Mouse (Mus musculus): ENCODE measurements around the gene Tdrd7. TPM values are rescaled to one million over a fixed set of nuclear protein-coding genes. Genes with fewer than 3 reads are reported as not detected.
A peak's percentile ranks its signal among the peaks of the same experiment; 100 is the strongest.

Tdrd7 gene
- total and polyA plus RNA-seq, 3 experiments, result 6.2 to 12.6 (median 11.2) TPM

- H3K27ac ChIP-seq, result peak overlapping the region; percentile 5; the same call in 1 of the 2 replicates
- H3K27me3 ChIP-seq (ENCODE audit: control insufficient read depth, insufficient read depth, low read length), result no peaks in the 10 kb centered on the region
- no peaks in the 10 kb centered on the region for H3K79me2 ChIP-seq (replicated peaks; ENCODE audit: control insufficient read depth, insufficient read depth, low read length)
- peaks cover 3% of the 10 kb centered on the region for H3K4me1 ChIP-seq (ENCODE audit: control insufficient read depth, insufficient read depth, low read length)
- intact Hi-C loops (cut with DNase I), result loop anchor here (5.0 kb wide), 1 partner anchor 66 kb away; no protein-coding TSS in a partner anchor
- DNase-seq, result peak in 1 of 2 experiments; percentile 30
- no peak overlapping the region for H3K4me3 ChIP-seq
- TF ChIP-seq CTCF (IDR thresholded peaks at IDR 0.05) (0 out of 2 replicates have a peak, but pooled peaks have one; percentile 18), POLR2A (IDR thresholded peaks at IDR 0.05; ENCODE audit: insufficient read depth, low read depth, low read length) (no peak), EP300 (IDR thresholded peaks at IDR 0.05; ENCODE audit: insufficient read depth, low read depth, low read length) (0 out of 2 replicates have a peak, but pooled peaks have one; percentile 37)
- 60% methylated on average over 5 of the region's 5 CpGs for WGBS
- H3K9ac ChIP-seq (ENCODE audit: low read depth, low read length), result no peak overlapping the region
- H3K36me3 ChIP-seq (ENCODE audit: control insufficient read depth, insufficient read depth, low read length), result no peaks in the 10 kb centered on the region
Observed at GRCm38 (mm10) chr4:46008142-46008793, 43.1 kb downstream of the Tdrd7 start.

DNA sequence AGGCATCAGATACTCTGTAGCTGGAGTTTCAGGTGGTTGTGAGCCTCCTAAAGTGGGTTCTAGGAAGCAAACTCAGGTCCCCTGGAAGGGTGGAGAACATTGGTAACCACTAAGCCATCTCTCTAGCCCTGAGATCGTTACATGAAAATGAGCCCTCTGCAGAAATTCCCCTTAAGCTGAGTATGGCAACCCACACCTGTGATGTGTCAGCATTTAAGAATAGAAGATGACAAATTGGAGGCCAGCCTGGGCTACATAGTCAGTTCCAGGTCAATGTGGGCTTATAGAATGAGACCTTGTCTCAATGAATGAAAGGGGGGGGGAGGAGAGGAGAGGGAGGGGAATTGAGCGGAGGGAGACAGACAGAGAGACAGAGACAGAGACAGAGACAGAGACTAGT, 46.6 kb downstream of the Tdrd7 start:
- no peak overlapping the region for H3K4me3 ChIP-seq
- H3K27me3 ChIP-seq (ENCODE audit: control insufficient read depth, insufficient read depth, low read length), result no peaks in the 10 kb centered on the region
- 95% methylated on average over 2 of the region's 2 CpGs for WGBS
- intact Hi-C loops (cut with DNase I), result no loop called here
- TF ChIP-seq POLR2A (IDR thresholded peaks at IDR 0.05; ENCODE audit: insufficient read depth, low read depth, low read length) (no peak), CTCF (IDR thresholded peaks at IDR 0.05) (no peak), EP300 (IDR thresholded peaks at IDR 0.05; ENCODE audit: insufficient read depth, low read depth, low read length) (no peak)
- peaks cover 3% of the 10 kb centered on the region for H3K4me1 ChIP-seq (ENCODE audit: control insufficient read depth, insufficient read depth, low read length)
- H3K9ac ChIP-seq (ENCODE audit: low read depth, low read length), result no peak overlapping the region
- no peak for DNase-seq
- H3K27ac ChIP-seq, result no peak overlapping the region
- no peaks in the 10 kb centered on the region for H3K36me3 ChIP-seq (ENCODE audit: control insufficient read depth, insufficient read depth, low read length)
- H3K79me2 ChIP-seq (replicated peaks; ENCODE audit: control insufficient read depth, insufficient read depth, low read length), result no peaks in the 10 kb centered on the region

DNA sequence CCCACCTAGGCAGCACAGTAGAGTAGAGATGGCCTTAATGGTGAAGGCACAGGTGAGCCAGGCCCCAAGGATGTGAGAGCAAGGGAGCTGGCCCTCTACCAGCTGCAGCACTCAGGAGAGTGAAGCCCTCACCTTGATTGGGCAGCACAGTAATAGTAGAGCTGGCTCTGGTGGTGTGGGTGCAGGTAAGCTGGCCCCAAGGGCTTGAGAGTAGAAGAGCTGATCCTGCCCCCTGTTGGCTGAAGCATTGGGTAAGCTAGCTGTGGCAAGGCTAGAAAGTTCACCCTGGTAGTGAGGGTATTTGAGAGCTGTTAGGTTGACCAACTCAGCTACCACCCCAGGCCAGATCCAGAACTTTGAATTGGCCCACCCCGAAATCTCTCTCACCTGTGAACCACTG, 50.5 kb downstream of the Tdrd7 start:
- H3K4me3 ChIP-seq, result no peak overlapping the region
- 89% methylated on average over 1 of the region's 1 CpGs for WGBS
- H3K79me2 ChIP-seq (replicated peaks; ENCODE audit: control insufficient read depth, insufficient read depth, low read length), result no peaks in the 10 kb centered on the region
- DNase-seq, result no peak
- H3K4me1 ChIP-seq (ENCODE audit: control insufficient read depth, insufficient read depth, low read length), result no peaks in the 10 kb centered on the region
- no peak overlapping the region for H3K27ac ChIP-seq
- TF ChIP-seq CTCF (IDR thresholded peaks at IDR 0.05) (peak; percentile 21; the same call in 1 of the 2 replicates), EP300 (IDR thresholded peaks at IDR 0.05; ENCODE audit: insufficient read depth, low read depth, low read length) (no peak)
- H3K27me3 ChIP-seq (ENCODE audit: control insufficient read depth, insufficient read depth, low read length), result no peaks in the 10 kb centered on the region
- intact Hi-C loops (cut with DNase I), result no loop called here
- H3K9ac ChIP-seq (ENCODE audit: low read depth, low read length), result no peak overlapping the region
- H3K36me3 ChIP-seq (ENCODE audit: control insufficient read depth, insufficient read depth, low read length), result no peaks in the 10 kb centered on the region

DNA sequence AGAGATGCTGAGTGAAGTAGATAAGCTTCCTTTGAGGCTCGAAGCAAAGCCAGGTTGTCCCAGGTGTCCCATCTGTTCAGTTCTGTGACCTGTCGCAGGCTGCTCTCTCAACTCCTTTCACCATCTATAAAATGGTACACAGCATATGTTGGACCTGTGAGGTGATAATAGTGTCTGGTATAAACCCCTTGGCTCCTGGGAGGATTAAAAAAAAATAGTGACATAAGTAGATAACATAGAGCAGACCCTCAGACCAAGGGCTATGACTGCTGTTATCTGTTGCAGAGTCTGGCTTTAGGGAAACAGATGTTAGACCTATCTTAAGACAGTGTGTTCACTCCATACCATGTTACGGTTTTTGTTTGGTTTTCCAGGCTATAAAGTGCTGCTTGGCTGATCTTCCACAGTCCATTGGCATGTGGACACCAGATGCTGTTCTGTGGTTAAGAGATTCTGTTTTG, 57.9 kb downstream of the Tdrd7 start:
- Histone ChIP-seq H3K27me3 (ENCODE audit: control insufficient read depth, insufficient read depth, low read length) (no peaks in the 10 kb centered on the region), H3K27ac (no peak overlapping the region), H3K36me3 (ENCODE audit: control insufficient read depth, insufficient read depth, low read length) (peaks cover 2% of the 10 kb centered on the region; the same call in 1 of the 2 replicates), H3K4me3 (no peak overlapping the region), H3K9ac (ENCODE audit: low read depth, low read length) (no peak overlapping the region), H3K4me1 (ENCODE audit: control insufficient read depth, insufficient read depth, low read length) (no peaks in the 10 kb centered on the region; the same call in 1 of the 2 replicates), H3K79me2 (replicated peaks; ENCODE audit: control insufficient read depth, insufficient read depth, low read length) (no peaks in the 10 kb centered on the region)
- DNase-seq, result no peak
- intact Hi-C loops (cut with DNase I), result loop anchor here (5.0 kb wide), 1 partner anchor 36 kb away; no protein-coding TSS in a partner anchor
- TF ChIP-seq EP300 (IDR thresholded peaks at IDR 0.05; ENCODE audit: insufficient read depth, low read depth, low read length), result no peak
- TF ChIP-seq POLR2A (IDR thresholded peaks at IDR 0.05; ENCODE audit: insufficient read depth, low read depth, low read length), result no peak
- no peak for TF ChIP-seq CTCF (IDR thresholded peaks at IDR 0.05)
- WGBS, result 69% methylated on average over 3 of the region's 3 CpGs

DNA sequence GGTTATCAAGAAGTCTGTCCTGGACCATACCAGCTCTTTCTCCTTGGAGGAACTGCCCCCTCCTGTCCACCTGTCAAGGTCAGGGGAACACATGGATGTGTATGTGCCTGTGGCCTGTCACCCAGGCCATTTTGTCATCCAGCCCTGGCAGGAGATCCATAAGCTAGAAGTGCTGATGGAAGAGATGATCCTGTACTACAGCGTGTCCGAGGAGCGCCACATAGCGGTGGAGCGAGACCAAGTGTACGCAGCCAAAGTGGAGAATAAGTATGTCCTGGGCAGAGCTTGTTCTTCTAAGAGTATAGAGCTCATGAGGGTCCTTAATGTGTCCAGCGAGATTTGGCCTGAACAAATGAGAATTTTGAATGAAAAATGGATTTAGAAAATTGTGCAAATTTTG, 60.8 kb downstream of the Tdrd7 start:
- no peaks in the 10 kb centered on the region for H3K79me2 ChIP-seq (replicated peaks; ENCODE audit: control insufficient read depth, insufficient read depth, low read length)
- no peak overlapping the region for H3K9ac ChIP-seq (ENCODE audit: low read depth, low read length)
- 55% methylated on average over 7 of the region's 7 CpGs for WGBS
- TF ChIP-seq EP300 (IDR thresholded peaks at IDR 0.05; ENCODE audit: insufficient read depth, low read depth, low read length) (no peak), CTCF (IDR thresholded peaks at IDR 0.05) (peak; percentile 71)
- H3K4me1 ChIP-seq (ENCODE audit: control insufficient read depth, insufficient read depth, low read length), result peaks cover 5% of the 10 kb centered on the region
- no peak overlapping the region for H3K4me3 ChIP-seq
- DNase-seq, result no peak
- H3K27ac ChIP-seq, result no peak overlapping the region
- no peaks in the 10 kb centered on the region for H3K27me3 ChIP-seq (ENCODE audit: control insufficient read depth, insufficient read depth, low read length)
- intact Hi-C loops (cut with DNase I), result loop anchor here (2.0 to 5.0 kb wide), 2 partner anchors 54 to 85 kb away; no protein-coding TSS in a partner anchor
- peaks cover 2% of the 10 kb centered on the region; the same call in 1 of the 2 replicates for H3K36me3 ChIP-seq (ENCODE audit: control insufficient read depth, insufficient read depth, low read length)

- Histone ChIP-seq H3K79me2 (replicated peaks; ENCODE audit: control insufficient read depth, insufficient read depth, low read length) (no peaks in the 10 kb centered on the region), H3K36me3 (ENCODE audit: control insufficient read depth, insufficient read depth, low read length) (peaks cover 2% of the 10 kb centered on the region; the same call in 1 of the 2 replicates), H3K4me1 (ENCODE audit: control insufficient read depth, insufficient read depth, low read length) (peaks cover 5% of the 10 kb centered on the region), H3K27ac (peak overlapping the region; percentile 7; the same call in 1 of the 2 replicates), H3K9ac (ENCODE audit: low read depth, low read length) (no peak overlapping the region), H3K4me3 (no peak overlapping the region), H3K27me3 (ENCODE audit: control insufficient read depth, insufficient read depth, low read length) (no peaks in the 10 kb centered on the region)
- intact Hi-C loops (cut with DNase I), result loop anchor here (5.0 kb wide), 1 partner anchor 56 kb away; no protein-coding TSS in a partner anchor
- DNase-seq, result peak; percentile 52 to 55
- TF ChIP-seq POLR2A (IDR thresholded peaks at IDR 0.05; ENCODE audit: insufficient read depth, low read depth, low read length), result no peak
- no peak for TF ChIP-seq EP300 (IDR thresholded peaks at IDR 0.05; ENCODE audit: insufficient read depth, low read depth, low read length)
- TF ChIP-seq CTCF (IDR thresholded peaks at IDR 0.05), result no peak
- 46% methylated on average over 6 of the region's 6 CpGs for WGBS
Observed at GRCm38 (mm10) chr4:46028224-46028623, 63.1 kb downstream of the Tdrd7 start.

All from heart, adult 2 months (tissue).